Mouse (Mus musculus) adrenal gland, postnatal 0 days (tissue): Measurements from ENCODE around the gene Vmn2r90. TPM values are rescaled to one million over a fixed set of nuclear protein-coding genes. Genes with fewer than 3 reads are reported as not detected.

Experiments
- polyA plus RNA-seq: library from polyadenylated mRNA; unstranded; fragments of >200 nt; fragmentation: Nextera tagmentation; extraction: Ambion mirVana; gene quantifications from 2 replicates; pipeline ENCODE4 v1.2.1, GENCODE M21; 2015

The Vmn2r90 gene
- not detected in 2 replicates for polyA plus RNA-seq

DNA sequence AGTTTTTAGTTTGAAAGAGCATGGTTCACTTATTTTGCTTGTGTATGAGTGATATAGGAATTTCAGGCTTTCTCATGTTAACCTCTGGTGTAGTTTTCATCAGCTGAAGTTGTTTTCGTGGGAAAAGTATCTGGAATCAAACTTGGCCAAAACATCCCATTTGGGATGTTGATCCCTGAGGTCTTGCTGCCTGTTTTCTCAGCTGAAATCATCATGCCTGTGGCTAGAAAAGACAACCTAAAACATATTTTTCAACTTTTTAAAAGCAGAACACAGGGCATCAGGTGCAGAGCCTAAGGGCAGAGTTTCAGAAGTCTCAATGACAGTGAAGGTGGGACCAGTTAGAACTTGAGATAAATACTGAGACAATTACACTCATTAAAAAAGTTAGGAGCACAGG, at the start of gene Vmn2r90:
Gene Vmn2r90 (plus strand): TSS at position 301 of the 400 bp plus-strand sequence.

Other genes with a start within 250 kb of the Vmn2r90 start
- 6.9 and 10.2 TPM in 2 replicates for gene Lnpep, start 78.7 kb upstream of the Vmn2r90 start, polyA plus RNA-seq
- gene Spaca6, start 123.4 kb downstream of the Vmn2r90 start, polyA plus RNA-seq, result 9.2 and 28.5 TPM in 2 replicates
- gene Has1, start 151.5 kb downstream of the Vmn2r90 start, polyA plus RNA-seq, result 1.4 and 1.5 TPM in 2 replicates
- 0.61 and 1.3 TPM in 2 replicates for gene Fpr1, start 180.2 kb downstream of the Vmn2r90 start, polyA plus RNA-seq
- gene Fpr2, start 184.1 kb downstream of the Vmn2r90 start, polyA plus RNA-seq, result 1.2 and 1.8 TPM in 2 replicates
- not detected in 2 replicates for gene Fpr3, start 184.1 kb downstream of the Vmn2r90 start, polyA plus RNA-seq